Mouse (Mus musculus): Measurements from ENCODE around the gene Lrrc10.
A peak's percentile ranks its signal among the peaks of the same experiment; 100 is the strongest.
"Not testable (repeated sequence)": the region's sequence is repeated elsewhere in the genome, so short reads cannot be mapped to it uniquely, and the experiment has no call there.

Lrrc10 gene

DNA sequence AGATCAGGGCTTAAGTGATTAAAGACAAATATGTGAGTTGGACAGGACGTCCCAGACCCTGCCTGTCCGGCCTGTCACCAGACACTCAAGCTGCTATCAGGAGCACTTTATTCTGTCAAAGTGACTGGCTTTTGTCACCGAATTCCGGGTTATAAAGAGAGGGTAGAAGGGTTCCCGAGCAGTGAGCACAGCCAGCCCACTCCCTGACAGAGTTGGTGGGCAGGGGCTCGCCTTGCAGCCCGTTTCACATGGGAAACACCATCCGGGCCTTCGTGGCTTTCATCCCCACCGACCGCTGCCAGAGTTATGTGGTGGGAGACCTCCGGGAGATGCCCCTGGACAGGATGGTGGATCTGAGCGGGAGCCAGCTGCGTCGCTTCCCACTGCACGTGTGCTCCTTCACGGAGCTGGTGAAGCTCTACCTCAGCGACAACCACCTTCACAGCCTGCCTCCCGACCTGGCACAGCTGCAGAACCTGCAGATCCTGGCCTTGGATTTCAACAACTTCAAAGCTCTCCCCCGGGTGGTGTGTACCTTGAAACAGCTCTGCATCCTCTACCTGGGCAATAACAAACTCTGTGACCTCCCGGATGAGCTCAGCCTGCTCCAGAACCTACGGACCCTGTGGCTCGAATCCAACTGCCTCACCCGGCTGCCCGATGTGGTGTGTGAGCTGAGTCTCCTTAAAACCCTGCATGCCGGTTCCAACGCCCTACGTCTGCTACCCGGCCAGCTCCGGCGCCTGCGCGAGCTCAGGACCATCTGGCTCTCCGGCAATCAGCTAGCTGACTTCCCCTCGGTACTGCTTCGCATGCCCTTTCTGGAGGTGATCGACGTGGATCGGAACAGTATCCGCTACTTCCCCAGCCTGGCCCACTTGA lies at the start of gene Lrrc10:
Gene Lrrc10 (plus strand): TSS at position 167 of the 882 bp plus-strand sequence.
- DNase-seq: no peak

GRCm38 (mm10) chr10:116995584-116996235 lies 49.4 kb upstream of the Lrrc10 start:
- DNase-seq: no peak

GRCm38 (mm10) chr10:116996236-116996600 lies 48.9 kb upstream of the Lrrc10 start:
- no peak for DNase-seq

- DNase-seq: no peak
Observed at GRCm38 (mm10) chr10:116998716-116999455, 46.3 kb upstream of the Lrrc10 start.

DNA sequence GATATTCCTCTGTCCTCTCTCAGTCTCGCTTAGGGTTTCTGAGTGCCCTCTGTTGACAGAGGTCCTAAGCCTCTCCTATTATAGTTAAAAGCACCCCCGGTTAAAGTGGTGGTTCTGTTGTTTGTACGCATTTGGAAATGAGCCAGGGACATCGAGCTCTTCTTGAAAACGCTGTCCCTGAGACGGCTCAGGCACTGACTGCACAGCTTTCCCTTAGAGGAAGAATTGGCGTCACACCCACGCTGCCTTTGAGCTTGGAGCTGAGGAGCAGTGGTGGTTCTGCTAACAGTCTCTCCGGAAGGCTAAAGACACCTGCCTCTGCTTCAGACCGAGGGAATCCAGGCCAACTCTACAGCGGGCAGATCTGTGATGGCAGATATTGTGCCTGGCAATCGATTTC lies 44.2 kb upstream of the Lrrc10 start:
- no peak for DNase-seq

- DNase-seq: no peak
Observed at GRCm38 (mm10) chr10:117004695-117005094, 40.4 kb upstream of the Lrrc10 start.

GRCm38 (mm10) chr10:117005707-117006464 lies 39.3 kb upstream of the Lrrc10 start:
- no peak for DNase-seq

DNA sequence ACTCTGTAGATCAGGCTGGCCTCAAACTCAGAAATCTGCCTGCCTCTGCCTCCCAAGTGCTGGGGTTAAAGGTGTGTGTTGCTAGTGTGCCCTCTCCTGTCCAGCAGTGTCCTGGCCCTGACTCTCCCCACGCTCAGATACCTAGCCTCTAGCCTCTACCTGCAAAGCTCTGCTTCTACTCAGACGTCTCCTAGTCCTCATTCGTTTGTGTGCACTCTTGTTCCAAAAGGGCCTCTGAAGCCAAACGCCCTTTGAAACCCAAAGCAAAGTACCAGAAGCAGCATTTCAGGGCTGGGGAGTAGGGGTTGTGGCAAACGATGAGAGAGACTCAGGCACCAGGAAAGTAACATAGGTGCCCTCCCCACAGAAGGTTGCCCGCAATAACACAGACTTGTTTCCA lies 35.5 kb upstream of the Lrrc10 start:
- DNase-seq: no peak

GRCm38 (mm10) chr10:117011047-117011446 lies 34.1 kb upstream of the Lrrc10 start:
- DNase-seq: no peak

DNA sequence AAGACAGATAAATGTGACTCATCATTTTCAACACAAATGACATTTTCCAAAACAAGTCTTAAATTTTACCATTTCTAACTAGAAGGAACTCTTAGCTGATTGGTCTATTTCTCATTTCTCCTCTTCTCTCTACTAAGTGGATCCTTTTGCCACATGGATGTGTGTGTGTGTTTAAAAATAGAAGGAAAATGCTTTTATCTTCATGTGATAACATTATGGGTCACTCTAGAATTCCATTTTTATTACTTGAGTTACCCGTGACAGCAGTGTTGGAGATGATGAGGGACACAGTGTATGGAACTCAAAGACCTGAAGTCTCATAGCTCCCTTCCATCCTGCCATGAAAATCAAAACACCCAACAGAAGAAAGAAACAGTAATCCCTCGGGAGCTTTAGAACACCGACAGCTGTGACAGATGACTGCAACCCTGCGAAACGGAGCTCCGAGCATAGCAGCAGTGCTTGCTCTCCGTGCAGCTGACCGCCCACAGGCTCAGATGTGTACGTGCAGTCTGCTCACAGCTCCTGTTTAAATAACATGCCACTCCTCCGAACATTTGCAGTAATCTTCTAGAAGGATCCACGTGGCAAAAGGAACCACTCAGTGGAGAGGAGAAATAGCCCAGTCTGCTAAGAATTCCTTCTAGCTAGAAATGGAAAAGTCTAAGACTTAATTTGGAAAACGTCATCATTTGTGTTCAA lies 31.3 kb upstream of the Lrrc10 start:
- no peak for DNase-seq

- no peak for DNase-seq
Observed at GRCm38 (mm10) chr10:117014565-117014964, 30.6 kb upstream of the Lrrc10 start.

DNA sequence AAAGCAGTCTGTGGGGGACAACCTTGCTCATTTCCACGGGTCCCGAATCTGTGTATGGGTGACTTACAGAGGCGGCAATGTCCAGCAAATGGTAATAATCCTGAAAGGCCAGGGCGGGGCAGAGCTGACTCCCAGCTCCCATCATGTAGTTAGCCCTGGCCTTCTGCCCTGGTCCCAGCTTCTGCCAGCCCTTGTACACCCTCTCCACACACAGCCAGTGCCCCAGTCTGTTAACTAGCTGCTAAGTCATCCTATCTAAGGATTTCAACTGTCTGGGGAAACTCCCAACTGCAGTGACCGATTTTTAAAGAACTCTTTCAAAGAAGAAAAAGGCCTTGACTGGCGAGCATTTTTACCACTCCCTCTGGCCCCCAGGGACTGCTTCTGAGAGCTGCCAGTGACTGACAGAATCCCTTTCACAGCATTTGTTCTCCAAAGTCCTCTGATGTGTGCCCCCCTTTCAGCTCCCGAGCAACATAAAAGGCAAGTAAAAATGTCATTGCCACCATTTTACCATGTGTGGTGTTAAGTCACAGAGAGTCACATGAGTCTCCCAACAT lies 26.8 kb upstream of the Lrrc10 start:
- DNase-seq: no peak

GRCm38 (mm10) chr10:117021020-117021754 lies 24.0 kb upstream of the Lrrc10 start:
- DNase-seq: no peak

DNA sequence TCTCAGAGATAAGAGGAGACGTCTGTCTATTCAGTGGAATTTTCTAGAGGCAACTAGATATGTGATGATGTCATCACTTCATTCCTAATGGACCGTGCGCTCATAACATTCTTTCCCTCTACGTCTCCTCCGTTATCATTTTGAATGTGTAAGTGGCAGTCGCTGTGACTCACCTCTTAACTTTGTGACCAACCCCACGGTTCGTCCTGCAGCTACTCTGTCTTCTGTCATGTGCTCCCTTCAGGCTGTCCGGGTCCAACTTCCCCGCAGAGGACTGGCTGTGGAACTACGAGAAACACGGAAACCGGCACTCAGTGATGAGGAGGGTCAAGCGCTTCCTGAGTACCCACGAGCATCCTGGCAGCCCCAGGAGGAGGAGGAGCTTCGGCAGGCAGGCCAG lies 21.4 kb upstream of the Lrrc10 start:
- no peak for DNase-seq

DNA sequence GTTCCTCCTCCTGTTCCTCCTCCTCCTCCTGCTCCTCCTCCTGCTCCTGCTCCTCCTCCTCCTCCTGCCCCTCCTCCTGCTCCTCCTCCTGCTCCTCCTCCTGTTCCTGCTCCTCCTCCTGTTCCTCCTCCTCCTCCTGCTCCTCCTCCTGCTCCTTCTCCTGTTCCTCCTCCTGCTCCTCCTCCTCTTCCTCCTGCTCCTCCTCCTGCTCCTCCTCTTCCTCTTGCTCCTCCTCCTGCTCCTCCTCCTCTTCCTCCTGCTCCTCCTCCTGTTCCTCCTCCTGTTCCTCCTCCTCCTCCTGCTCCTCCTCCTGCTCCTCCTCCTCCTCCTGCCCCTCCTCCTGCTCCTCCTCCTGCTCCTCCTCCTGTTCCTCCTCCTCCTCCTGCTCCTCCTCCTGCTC lies 19.4 kb upstream of the Lrrc10 start:
- not testable (repeated sequence) for DNase-seq

- no peak for DNase-seq
Observed at GRCm38 (mm10) chr10:117026176-117026575, 19.0 kb upstream of the Lrrc10 start.

GRCm38 (mm10) chr10:117031160-117031559 lies 14.0 kb upstream of the Lrrc10 start:
- DNase-seq: no peak

DNA sequence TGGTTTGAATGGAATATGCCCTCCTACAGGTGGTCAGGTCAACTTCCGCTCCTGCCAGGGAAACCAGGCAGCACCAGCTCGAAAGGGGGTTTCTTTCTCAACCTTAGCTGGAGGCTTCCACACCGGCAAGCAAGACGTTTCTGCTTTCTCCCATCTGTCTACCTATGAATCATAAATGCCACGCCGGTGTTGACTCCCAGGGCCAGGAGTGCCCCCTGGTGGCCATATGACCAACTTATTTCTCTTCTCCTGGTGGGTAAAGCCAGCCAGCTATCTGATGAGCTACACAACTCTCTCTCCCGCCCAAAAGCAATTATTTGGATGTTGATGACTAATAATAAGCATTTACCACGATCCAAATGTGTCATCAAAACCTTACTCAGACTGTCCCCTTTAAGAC lies 11.4 kb upstream of the Lrrc10 start:
- peak; percentile 82 for DNase-seq

DNA sequence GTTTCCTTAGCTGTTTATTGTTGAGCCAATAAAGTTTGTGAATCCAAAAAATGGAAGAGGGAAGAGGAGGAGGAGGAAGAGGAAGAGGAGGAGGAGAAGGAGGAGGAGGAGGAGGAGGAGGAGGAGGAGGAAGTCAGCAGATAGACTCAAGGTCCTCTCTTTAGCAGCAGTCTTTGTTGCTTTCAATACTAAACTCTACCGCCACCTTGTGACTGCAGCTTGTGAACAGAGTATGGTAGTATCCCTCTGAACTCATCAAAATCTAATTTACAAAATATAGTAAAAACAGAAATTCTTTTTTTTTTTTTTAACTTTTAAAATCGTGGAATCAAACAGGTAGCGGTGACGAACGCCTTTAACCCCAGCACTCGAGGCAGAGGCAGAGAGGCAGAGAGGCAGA lies 4.8 kb upstream of the Lrrc10 start:
- DNase-seq: no peak

GRCm38 (mm10) chr10:117042295-117042694 lies 2.8 kb upstream of the Lrrc10 start:
- DNase-seq: no peak

GRCm38 (mm10) chr10:117043497-117044166 lies 1.5 kb upstream of the Lrrc10 start:
- not testable (repeated sequence) for DNase-seq
